Mouse (Mus musculus): ENCODE data around the gene Pik3r6.

Gene Pik3r6

GRCm38 (mm10) chr11:68502902-68503629 lies at the start of gene Pik3r6:
Pik3r6 (plus strand) TSS chr11:68503019.
- no peak for DNase-seq (ENCODE audit: low spot score in 2 of 2)

- DNase-seq (ENCODE audit: low spot score in 2 of 2), result no peak
Measured at GRCm38 (mm10) chr11:68453301-68453700, 49.5 kb upstream of the Pik3r6 start.

- DNase-seq (ENCODE audit: low spot score in 2 of 2), result no peak
Measured at GRCm38 (mm10) chr11:68458086-68458485, 44.7 kb upstream of the Pik3r6 start.

GRCm38 (mm10) chr11:68459021-68459420 lies 43.8 kb upstream of the Pik3r6 start:
- no peak for DNase-seq (ENCODE audit: low spot score in 2 of 2)

- no peak for DNase-seq (ENCODE audit: low spot score in 2 of 2)
Measured at GRCm38 (mm10) chr11:68459486-68459885, 43.3 kb upstream of the Pik3r6 start.

GRCm38 (mm10) chr11:68462716-68463115 lies 40.1 kb upstream of the Pik3r6 start:
- DNase-seq (ENCODE audit: low spot score in 2 of 2), result no peak

GRCm38 (mm10) chr11:68464260-68464659 lies 38.6 kb upstream of the Pik3r6 start:
- DNase-seq (ENCODE audit: low spot score in 2 of 2), result no peak

- DNase-seq (ENCODE audit: low spot score in 2 of 2), result no peak
Measured at GRCm38 (mm10) chr11:68465090-68465489, 37.7 kb upstream of the Pik3r6 start.

- no peak for DNase-seq (ENCODE audit: low spot score in 2 of 2)
Measured at GRCm38 (mm10) chr11:68467441-68467840, 35.4 kb upstream of the Pik3r6 start.

GRCm38 (mm10) chr11:68467962-68468612 lies 34.7 kb upstream of the Pik3r6 start:
- no peak for DNase-seq (ENCODE audit: low spot score in 2 of 2)

- no peak for DNase-seq (ENCODE audit: low spot score in 2 of 2)
Measured at GRCm38 (mm10) chr11:68468886-68469285, 33.9 kb upstream of the Pik3r6 start.

GRCm38 (mm10) chr11:68472162-68472849 lies 30.5 kb upstream of the Pik3r6 start:
- DNase-seq (ENCODE audit: low spot score in 2 of 2), result no peak

- DNase-seq (ENCODE audit: low spot score in 2 of 2), result no peak
Measured at GRCm38 (mm10) chr11:68474600-68474999, 28.2 kb upstream of the Pik3r6 start.

GRCm38 (mm10) chr11:68475676-68476075 lies 27.1 kb upstream of the Pik3r6 start:
- DNase-seq (ENCODE audit: low spot score in 2 of 2), result no peak

- DNase-seq (ENCODE audit: low spot score in 2 of 2), result no peak
Measured at GRCm38 (mm10) chr11:68477661-68478060, 25.2 kb upstream of the Pik3r6 start.

GRCm38 (mm10) chr11:68478574-68478981 lies 24.2 kb upstream of the Pik3r6 start:
- DNase-seq (ENCODE audit: low spot score in 2 of 2), result peak in 1 of 2 experiments; percentile 17

- no peak for DNase-seq (ENCODE audit: low spot score in 2 of 2)
Measured at GRCm38 (mm10) chr11:68480660-68481059, 22.2 kb upstream of the Pik3r6 start.

- no peak for DNase-seq (ENCODE audit: low spot score in 2 of 2)
Measured at GRCm38 (mm10) chr11:68482001-68482400, 20.8 kb upstream of the Pik3r6 start.

GRCm38 (mm10) chr11:68483213-68483612 lies 19.6 kb upstream of the Pik3r6 start:
- DNase-seq (ENCODE audit: low spot score in 2 of 2), result no peak

GRCm38 (mm10) chr11:68484431-68484830 lies 18.4 kb upstream of the Pik3r6 start:
- DNase-seq (ENCODE audit: low spot score in 2 of 2), result no peak

- no peak for DNase-seq (ENCODE audit: low spot score in 2 of 2)
Measured at GRCm38 (mm10) chr11:68485206-68485942, 17.4 kb upstream of the Pik3r6 start.

GRCm38 (mm10) chr11:68486093-68486492 lies 16.7 kb upstream of the Pik3r6 start:
- no peak for DNase-seq (ENCODE audit: low spot score in 2 of 2)

Data from frontal cortex, postnatal 25 days (tissue).